Mouse (Mus musculus) forebrain, embryonic 10.5 days (tissue): ENCODE data around the gene Cdc34. TPM values are rescaled to one million over a fixed set of nuclear protein-coding genes. Genes with fewer than 3 reads are reported as not detected.

Source experiments
- DNase-seq: peaks from one replicate; pipeline ENCODE4 v3.0.0-alpha.2; 2017; ENCODE audit warnings: low spot score; ENCODE audit errors: extremely low spot score
- H3K27ac ChIP-seq: fragments of 300-500 bp; sonication (generic); 2 replicates; pipeline ENCODE4 v1.5.1; 2016; ENCODE audit warnings: mild to moderate bottlenecking
- H3K27me3 ChIP-seq: fragments of 300-500 bp; sonication (generic); 2 replicates; pipeline ENCODE4 v1.6.1; 2016; ENCODE audit warnings: mild to moderate bottlenecking; ENCODE audit not compliant: poor library complexity, severe bottlenecking
- H3K36me3 ChIP-seq: fragments of 300-500 bp; sonication (generic); replicated peaks from 2 replicates; pipeline ENCODE4 v1.6.1; 2016; ENCODE audit warnings: mild to moderate bottlenecking, moderate library complexity
- H3K4me1 ChIP-seq: fragments of 300-500 bp; sonication (generic); 2 replicates; pipeline ENCODE4 v1.6.1; 2016
- H3K4me3 ChIP-seq: fragments of 300-500 bp; sonication (generic); 2 replicates; pipeline ENCODE4 v1.5.1; 2016; ENCODE audit warnings: mild to moderate bottlenecking, moderate library complexity
- H3K9me3 ChIP-seq: fragments of 300-500 bp; sonication (generic); 2 replicates; pipeline ENCODE4 v1.6.1; 2016; ENCODE audit warnings: mild to moderate bottlenecking, moderate library complexity
- WGBS: fragments of 180-500 bp; shearing (Covaris S2); methylation state at CpG from one replicate; pipeline ENCODE4 v1.1.7; 2016; 5-methylcytosine and 5-hydroxymethylcytosine counted together
- polyA plus RNA-seq: library from polyadenylated mRNA; unstranded; fragments of >200 nt; fragmentation: Nextera tagmentation; extraction: Ambion mirVana; gene quantifications from 2 replicates; pipeline ENCODE4 v1.2.1, GENCODE M21; 2016

Cdc34 gene
- polyA plus RNA-seq, 1 experiment from 2014 or later = 264 TPM

GRCm38 (mm10) chr10:79661861-79662260 lies 20.1 kb upstream of the Cdc34 start:
- Histone ChIP-seq H3K9me3 (no peaks in the 10 kb centered on the region), H3K27me3 (no peaks in the 10 kb centered on the region), H3K4me1 (peaks cover 17% of the 10 kb centered on the region), H3K27ac (peak overlapping the region; percentile 58; the same call in 1 of the 2 replicates), H3K4me3 (no peak overlapping the region), H3K36me3 (no peaks in the 10 kb centered on the region)
- no peak for DNase-seq
- 52% methylated on average over 3 of the region's 3 CpGs for WGBS

GRCm38 (mm10) chr10:79664131-79664665 lies 17.8 kb upstream of the Cdc34 start, which contains the start of gene Madcam1:
TSS of gene Madcam1 (plus strand) at chr10:79664559.
- Histone ChIP-seq H3K4me1 (peaks cover 24% of the 10 kb centered on the region), H3K27ac (0 out of 2 replicates have a peak within 1 kb of the TSS, but pooled peaks have one; percentile 35), H3K4me3 (peak within 1 kb of the TSS; percentile 0; the same call in 1 of the 2 replicates), H3K36me3 (no peaks in the 10 kb centered on the region), H3K27me3 (no peaks in the 10 kb centered on the region), H3K9me3 (no peaks in the 10 kb centered on the region)
- WGBS = 10% methylated on average over 13 of the region's 13 CpGs
- DNase-seq = peak; percentile 86

DNA sequence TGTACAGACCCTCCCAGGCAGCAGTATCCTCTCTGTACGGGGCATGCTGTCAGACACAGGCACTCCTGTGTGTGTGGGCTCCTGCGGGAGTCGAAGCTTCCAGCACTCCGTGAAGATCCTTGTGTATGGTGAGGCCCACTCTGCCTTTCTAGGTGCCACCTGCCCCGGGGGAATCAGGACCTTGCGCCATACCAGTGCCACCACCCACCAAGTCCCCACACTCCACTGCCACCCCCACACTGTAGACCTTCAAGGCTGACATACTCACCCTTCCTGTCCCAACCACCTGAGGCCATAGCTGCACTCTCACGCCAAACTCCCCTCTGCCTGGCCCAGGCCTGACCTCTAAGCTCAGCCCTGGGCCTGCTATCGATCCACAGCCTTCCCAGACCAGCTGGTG lies 16.9 kb upstream of the Cdc34 start:
- Histone ChIP-seq H3K27me3 (no peaks in the 10 kb centered on the region), H3K9me3 (no peaks in the 10 kb centered on the region), H3K36me3 (no peaks in the 10 kb centered on the region), H3K27ac (no peak overlapping the region), H3K4me1 (peaks cover 25% of the 10 kb centered on the region), H3K4me3 (no peak overlapping the region)
- 89% methylated on average over 8 of the region's 8 CpGs for WGBS
- DNase-seq = no peak

GRCm38 (mm10) chr10:79666493-79666892 lies 15.5 kb upstream of the Cdc34 start:
- H3K9me3 ChIP-seq = no peaks in the 10 kb centered on the region
- no peak overlapping the region for H3K27ac ChIP-seq
- H3K36me3 ChIP-seq = no peaks in the 10 kb centered on the region
- peaks cover 39% of the 10 kb centered on the region for H3K4me1 ChIP-seq
- H3K27me3 ChIP-seq = no peaks in the 10 kb centered on the region
- WGBS = 78% methylated on average over 9 of the region's 9 CpGs
- H3K4me3 ChIP-seq = no peak overlapping the region
- no peak for DNase-seq

- H3K4me1 ChIP-seq = peaks cover 40% of the 10 kb centered on the region
- H3K27me3 ChIP-seq = no peaks in the 10 kb centered on the region
- peaks cover 14% of the 10 kb centered on the region for H3K36me3 ChIP-seq
- H3K27ac ChIP-seq = peak overlapping the region; percentile 97
- no peak for DNase-seq
- 85% methylated on average over 5 of the region's 5 CpGs for WGBS
- peak overlapping the region; percentile 93; the same call in 1 of the 2 replicates for H3K4me3 ChIP-seq
- no peaks in the 10 kb centered on the region for H3K9me3 ChIP-seq
These were observed 13.9 kb upstream of the Cdc34 start for GRCm38 (mm10) chr10:79668076-79668475.

DNA sequence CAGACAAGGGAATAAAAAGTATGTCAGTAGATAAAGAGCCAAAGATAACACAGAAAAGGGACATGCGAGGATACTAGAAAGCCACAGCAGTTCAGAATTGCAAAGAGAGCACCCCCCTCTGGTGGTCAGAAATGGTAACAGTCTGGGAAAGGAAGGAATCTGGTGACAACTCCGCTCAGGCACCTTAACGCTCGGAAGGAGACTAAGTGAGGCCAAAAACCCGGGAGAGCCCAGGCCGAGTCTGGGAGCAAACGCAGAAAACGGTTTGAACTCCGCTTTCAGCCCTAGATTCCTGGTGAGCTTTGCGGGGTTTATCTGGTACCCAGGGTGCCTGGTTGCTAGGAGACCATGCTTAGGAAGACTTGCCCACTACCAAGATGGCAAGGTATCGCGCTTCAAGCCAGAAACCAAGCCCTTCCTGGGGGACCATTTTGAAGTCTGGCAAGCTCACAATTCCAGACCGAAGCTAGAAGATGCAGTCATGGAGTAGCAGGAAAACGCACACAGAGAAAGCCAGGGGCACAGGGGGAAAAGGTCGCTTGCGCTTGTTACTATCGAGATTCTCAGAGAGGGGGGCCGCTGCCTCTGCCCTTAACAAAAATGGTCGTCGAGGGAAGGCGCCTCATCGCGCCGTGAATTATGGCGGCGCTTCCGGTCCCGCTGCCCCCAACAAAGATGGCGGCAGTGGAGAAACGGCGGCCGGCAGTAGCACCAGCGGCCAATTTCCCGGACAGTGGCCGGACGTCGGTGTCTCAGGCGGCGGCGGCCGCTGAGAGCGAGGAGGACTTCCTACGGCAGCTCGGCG lies 13.0 kb upstream of the Cdc34 start, which contains the start of gene Tpgs1:
TSS of gene Tpgs1 (plus strand) at position 599 of the 805 bp plus-strand sequence.
- H3K27ac ChIP-seq = peak within 1 kb of the TSS; percentile 97
- H3K4me1 ChIP-seq = peaks cover 37% of the 10 kb centered on the region
- peak within 1 kb of the TSS; percentile 93 for H3K4me3 ChIP-seq
- no peaks in the 10 kb centered on the region for H3K9me3 ChIP-seq
- under 1% methylated on average over 45 of the region's 45 CpGs for WGBS
- H3K36me3 ChIP-seq = peaks cover 23% of the 10 kb centered on the region
- DNase-seq = peak; percentile 91
- H3K27me3 ChIP-seq = no peaks in the 10 kb centered on the region

DNA sequence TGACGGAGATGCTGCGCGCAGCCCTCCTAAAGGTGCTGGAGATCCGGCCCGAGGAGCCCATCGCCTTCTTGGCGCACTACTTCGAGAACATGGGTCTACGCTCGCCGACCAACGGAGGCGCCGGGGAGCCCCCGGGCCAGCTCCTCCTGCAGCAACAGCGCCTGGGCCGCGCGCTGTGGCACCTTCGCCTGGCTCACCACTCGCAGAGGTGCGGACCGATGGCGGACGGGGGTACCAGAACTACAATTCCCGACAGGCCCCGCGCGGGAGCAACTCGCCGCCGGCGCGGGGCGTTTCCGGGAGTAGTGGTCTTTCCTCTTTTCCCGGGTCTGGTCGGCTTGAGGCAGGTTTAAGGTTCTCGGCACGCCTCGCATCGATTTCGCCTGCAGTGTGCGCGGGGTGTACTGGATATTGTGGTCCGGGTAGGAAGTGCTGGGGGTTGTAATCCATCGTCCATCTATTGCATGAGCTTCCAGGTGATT lies 12.4 kb upstream of the Cdc34 start:
- Histone ChIP-seq H3K27ac (peak overlapping the region; percentile 97), H3K9me3 (no peaks in the 10 kb centered on the region), H3K4me3 (peak overlapping the region; percentile 93), H3K4me1 (peaks cover 31% of the 10 kb centered on the region), H3K36me3 (peaks cover 30% of the 10 kb centered on the region), H3K27me3 (no peaks in the 10 kb centered on the region)
- WGBS = under 1% methylated on average over 47 of the region's 47 CpGs
- peak; percentile 86 for DNase-seq

DNA sequence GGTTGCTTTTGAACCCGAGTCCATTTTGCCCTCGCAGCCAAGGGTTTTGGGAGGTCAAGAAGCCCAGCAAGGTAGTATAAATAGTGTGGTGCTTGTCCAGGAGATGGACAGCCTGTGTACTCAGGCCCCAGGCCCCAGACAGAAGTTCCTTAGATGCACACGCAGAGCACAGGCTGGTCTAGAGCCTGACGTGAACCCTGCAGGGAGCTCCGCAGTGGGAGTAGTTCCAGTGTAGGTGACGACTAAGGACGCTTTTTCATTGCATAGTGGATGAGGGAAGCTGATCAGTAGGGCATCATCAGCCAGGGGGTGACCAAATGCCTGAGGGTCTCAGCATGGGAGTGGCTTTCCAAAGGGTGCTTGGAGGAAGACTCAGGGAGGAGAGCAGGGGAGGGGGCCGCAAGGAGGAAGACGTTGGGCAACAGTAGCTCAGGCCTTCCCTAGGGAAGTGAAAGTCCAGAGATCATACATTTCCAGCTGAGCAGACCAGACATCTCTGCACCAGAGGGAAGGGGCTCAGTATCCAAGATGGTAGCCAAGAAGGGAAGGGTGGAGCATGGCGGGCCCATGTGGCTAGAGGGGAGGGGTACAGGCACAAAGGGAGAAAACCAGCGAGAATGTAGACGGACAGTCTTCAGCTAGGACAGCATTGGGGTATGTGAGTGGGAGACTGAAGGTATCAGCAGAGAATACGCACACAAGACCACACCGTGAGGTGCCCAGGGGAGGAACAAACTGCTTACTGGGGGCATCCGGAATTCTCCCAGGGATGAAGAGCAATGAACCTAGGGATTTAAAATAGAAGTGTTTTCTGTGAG lies 11.7 kb upstream of the Cdc34 start:
- H3K36me3 ChIP-seq = peaks cover 33% of the 10 kb centered on the region
- 39% methylated on average over 15 of the region's 15 CpGs for WGBS
- H3K27ac ChIP-seq = peak overlapping the region; percentile 97
- peaks cover 29% of the 10 kb centered on the region for H3K4me1 ChIP-seq
- H3K27me3 ChIP-seq = 0 out of 2 replicates have a peak, but pooled peaks cover under 1% of the 10 kb centered on the region
- no peak for DNase-seq
- no peaks in the 10 kb centered on the region for H3K9me3 ChIP-seq
- H3K4me3 ChIP-seq = peak overlapping the region; percentile 93

DNA sequence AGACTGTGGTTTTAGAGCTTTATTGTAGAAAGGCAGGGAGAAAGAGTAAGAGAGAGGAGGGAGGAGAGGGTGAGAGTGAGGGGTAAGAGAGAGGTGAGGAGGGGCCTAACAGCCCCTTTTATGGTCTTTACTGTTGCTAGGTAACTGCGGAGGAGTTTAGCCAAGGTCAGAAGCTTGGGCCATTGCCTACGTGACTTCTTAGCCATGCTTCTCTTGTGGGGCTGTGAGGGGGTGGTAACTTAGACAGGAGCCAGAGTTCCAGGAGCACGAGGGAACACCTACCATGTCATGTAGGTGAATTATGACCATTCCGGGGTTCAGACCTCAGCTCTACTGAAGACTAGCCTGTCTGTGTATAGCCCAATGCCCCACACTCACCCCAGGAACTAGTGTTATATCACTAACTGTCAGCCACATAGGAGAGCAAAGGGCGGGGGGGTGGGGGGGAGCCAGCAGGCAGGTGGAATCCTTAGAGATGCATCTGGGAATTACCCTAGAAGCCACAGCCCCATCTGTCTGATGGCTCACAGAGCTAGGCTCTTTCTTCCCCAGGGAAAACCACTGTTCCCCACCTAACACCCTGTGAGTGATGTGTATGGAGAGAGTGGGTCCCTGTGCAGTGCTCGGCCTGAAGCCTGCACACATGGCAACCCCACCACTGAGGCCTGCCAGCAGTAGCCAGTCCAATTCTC lies 10.5 kb upstream of the Cdc34 start:
- WGBS = 77% methylated on average over 6 of the region's 6 CpGs
- Histone ChIP-seq H3K9me3 (no peaks in the 10 kb centered on the region), H3K4me1 (peaks cover 36% of the 10 kb centered on the region), H3K4me3 (peak overlapping the region; percentile 93; the same call in 1 of the 2 replicates), H3K27me3 (0 out of 2 replicates have a peak, but pooled peaks cover 7% of the 10 kb centered on the region), H3K27ac (peak overlapping the region; percentile 58), H3K36me3 (peaks cover 42% of the 10 kb centered on the region)
- DNase-seq = no peak

GRCm38 (mm10) chr10:79672088-79672455 lies 9.9 kb upstream of the Cdc34 start:
- WGBS = 77% methylated on average over 3 of the region's 3 CpGs
- Histone ChIP-seq H3K4me3 (peak overlapping the region; percentile 10; the same call in 1 of the 2 replicates), H3K27me3 (0 out of 2 replicates have a peak, but pooled peaks cover 7% of the 10 kb centered on the region), H3K27ac (peak overlapping the region; percentile 58; the same call in 1 of the 2 replicates), H3K4me1 (peaks cover 36% of the 10 kb centered on the region), H3K36me3 (peaks cover 42% of the 10 kb centered on the region), H3K9me3 (no peaks in the 10 kb centered on the region)
- DNase-seq = no peak

- Histone ChIP-seq H3K9me3 (no peaks in the 10 kb centered on the region), H3K27ac (no peak overlapping the region), H3K4me3 (0 out of 2 replicates have a peak overlapping the region, but pooled peaks have one; percentile 3), H3K36me3 (peaks cover 42% of the 10 kb centered on the region), H3K4me1 (peaks cover 35% of the 10 kb centered on the region), H3K27me3 (0 out of 2 replicates have a peak, but pooled peaks cover 7% of the 10 kb centered on the region)
- 86% methylated on average over 3 of the region's 3 CpGs for WGBS
- DNase-seq = no peak
These were observed 8.9 kb upstream of the Cdc34 start for GRCm38 (mm10) chr10:79673054-79673453.
